Mouse (Mus musculus): ENCODE measurements around the gene Tnfrsf9. TPM values are rescaled to one million over a fixed set of nuclear protein-coding genes. Genes with fewer than 3 reads are reported as not detected.

Gene Tnfrsf9
- polyA plus RNA-seq, 1 experiment from 2014 or later = 0.13 TPM

GRCm38 (mm10) chr4:150964635-150965554, 50.5 kb downstream of the Tnfrsf9 start:
- no peak overlapping the region for H3K9ac ChIP-seq (ENCODE audit: low read depth, low read length)
- no peaks in the 10 kb centered on the region for H3K36me3 ChIP-seq (ENCODE audit: insufficient read depth, low read length)
- DNase-seq (ENCODE audit: low spot score) (peak; percentile 84), ATAC-seq (replicated peaks; ENCODE audit: low FRiP score, low read depth) (peak; percentile 44; the same call in 1 of the 2 replicates)
- TF ChIP-seq CTCF (IDR thresholded peaks at IDR 0.05; ENCODE audit: low read depth) = peak; percentile 89
- H3K27ac ChIP-seq = no peak overlapping the region
- H3K9me3 ChIP-seq (replicated peaks; ENCODE audit: low read length) = no peaks in the 10 kb centered on the region
- peak overlapping the region; percentile 3; the same call in 1 of the 2 replicates for H3K4me3 ChIP-seq (replicated peaks; ENCODE audit: low read depth, low read length)
- WGBS = 10% methylated on average over 25 of the region's 25 CpGs
- H3K27me3 ChIP-seq (ENCODE audit: insufficient read depth, low read length) = no peaks in the 10 kb centered on the region
- peak overlapping the region; percentile 43 for H3K4me2 ChIP-seq (ENCODE audit: low read length)
- H3K4me1 ChIP-seq (replicated peaks; ENCODE audit: insufficient read depth, low read length) = no peaks in the 10 kb centered on the region

GRCm38 (mm10) chr4:150965555-150965951, 51.2 kb downstream of the Tnfrsf9 start:
- no peak overlapping the region for H3K4me3 ChIP-seq (replicated peaks; ENCODE audit: low read depth, low read length)
- no peaks in the 10 kb centered on the region for H3K9me3 ChIP-seq (replicated peaks; ENCODE audit: low read length)
- WGBS = 71% methylated on average over 11 of the region's 11 CpGs
- ATAC-seq (replicated peaks; ENCODE audit: low FRiP score, low read depth) = no peak
- TF ChIP-seq CTCF (IDR thresholded peaks at IDR 0.05; ENCODE audit: low read depth) = no peak; the same call in 1 of the 2 replicates
- H3K9ac ChIP-seq (ENCODE audit: low read depth, low read length) = no peak overlapping the region
- H3K4me2 ChIP-seq (ENCODE audit: low read length) = no peak overlapping the region
- no peak for DNase-seq (ENCODE audit: low spot score)
- no peaks in the 10 kb centered on the region for H3K27me3 ChIP-seq (ENCODE audit: insufficient read depth, low read length)
- H3K36me3 ChIP-seq (ENCODE audit: insufficient read depth, low read length) = no peaks in the 10 kb centered on the region
- H3K27ac ChIP-seq = no peak overlapping the region
- no peaks in the 10 kb centered on the region for H3K4me1 ChIP-seq (replicated peaks; ENCODE audit: insufficient read depth, low read length)

GRCm38 (mm10) chr4:150966556-150966955, 52.2 kb downstream of the Tnfrsf9 start:
- Histone ChIP-seq H3K4me3 (replicated peaks; ENCODE audit: low read depth, low read length) (no peak overlapping the region), H3K9ac (ENCODE audit: low read depth, low read length) (no peak overlapping the region), H3K36me3 (ENCODE audit: insufficient read depth, low read length) (no peaks in the 10 kb centered on the region), H3K27ac (no peak overlapping the region), H3K4me2 (ENCODE audit: low read length) (no peak overlapping the region), H3K4me1 (replicated peaks; ENCODE audit: insufficient read depth, low read length) (no peaks in the 10 kb centered on the region), H3K27me3 (ENCODE audit: insufficient read depth, low read length) (no peaks in the 10 kb centered on the region), H3K9me3 (replicated peaks; ENCODE audit: low read length) (no peaks in the 10 kb centered on the region)
- no peak for ATAC-seq (replicated peaks; ENCODE audit: low FRiP score, low read depth)
- TF ChIP-seq CTCF (IDR thresholded peaks at IDR 0.05; ENCODE audit: low read depth) = peak; percentile 86
- WGBS = 13% methylated on average over 7 of the region's 7 CpGs
- peak; percentile 57 for DNase-seq (ENCODE audit: low spot score)

GRCm38 (mm10) chr4:150968956-150969355, 54.6 kb downstream of the Tnfrsf9 start:
- ATAC-seq (replicated peaks; ENCODE audit: low FRiP score, low read depth) (no peak), DNase-seq (ENCODE audit: low spot score) (no peak)
- no peak overlapping the region for H3K27ac ChIP-seq
- H3K4me1 ChIP-seq (replicated peaks; ENCODE audit: insufficient read depth, low read length) = no peaks in the 10 kb centered on the region
- no peaks in the 10 kb centered on the region for H3K9me3 ChIP-seq (replicated peaks; ENCODE audit: low read length)
- WGBS = 86% methylated on average over 8 of the region's 8 CpGs
- TF ChIP-seq CTCF (IDR thresholded peaks at IDR 0.05; ENCODE audit: low read depth) = no peak
- no peak overlapping the region for H3K9ac ChIP-seq (ENCODE audit: low read depth, low read length)
- H3K27me3 ChIP-seq (ENCODE audit: insufficient read depth, low read length) = no peaks in the 10 kb centered on the region
- H3K4me3 ChIP-seq (replicated peaks; ENCODE audit: low read depth, low read length) = no peak overlapping the region
- H3K4me2 ChIP-seq (ENCODE audit: low read length) = no peak overlapping the region
- H3K36me3 ChIP-seq (ENCODE audit: insufficient read depth, low read length) = no peaks in the 10 kb centered on the region

GRCm38 (mm10) chr4:150973264-150973663, 58.9 kb downstream of the Tnfrsf9 start:
- no peak overlapping the region for H3K9ac ChIP-seq (ENCODE audit: low read depth, low read length)

GRCm38 (mm10) chr4:150975145-150975544, 60.8 kb downstream of the Tnfrsf9 start:
- Histone ChIP-seq H3K4me3 (replicated peaks; ENCODE audit: low read depth, low read length) (no peak overlapping the region), H3K27me3 (ENCODE audit: insufficient read depth, low read length) (no peaks in the 10 kb centered on the region), H3K4me1 (replicated peaks; ENCODE audit: insufficient read depth, low read length) (no peaks in the 10 kb centered on the region), H3K4me2 (ENCODE audit: low read length) (no peak overlapping the region), H3K36me3 (ENCODE audit: insufficient read depth, low read length) (no peaks in the 10 kb centered on the region), H3K27ac (no peak overlapping the region), H3K9ac (ENCODE audit: low read depth, low read length) (no peak overlapping the region), H3K9me3 (replicated peaks; ENCODE audit: low read length) (no peaks in the 10 kb centered on the region)
- ATAC-seq (replicated peaks; ENCODE audit: low FRiP score, low read depth) = no peak; the same call in 1 of the 2 replicates
- no peak for DNase-seq (ENCODE audit: low spot score)
- WGBS = 6% methylated on average over 1 of the region's 1 CpGs
- TF ChIP-seq CTCF (IDR thresholded peaks at IDR 0.05; ENCODE audit: low read depth) = no peak

More at GRCm38 (mm10) chr4:150973264-150973663, 58.9 kb downstream of the Tnfrsf9 start:
- Histone ChIP-seq H3K9me3 (replicated peaks; ENCODE audit: low read length) (no peaks in the 10 kb centered on the region), H3K36me3 (ENCODE audit: insufficient read depth, low read length) (no peaks in the 10 kb centered on the region), H3K4me2 (ENCODE audit: low read length) (no peak overlapping the region), H3K27ac (no peak overlapping the region), H3K4me1 (replicated peaks; ENCODE audit: insufficient read depth, low read length) (no peaks in the 10 kb centered on the region), H3K4me3 (replicated peaks; ENCODE audit: low read depth, low read length) (no peak overlapping the region), H3K27me3 (ENCODE audit: insufficient read depth, low read length) (no peaks in the 10 kb centered on the region)
- 82% methylated on average over 8 of the region's 8 CpGs for WGBS
- DNase-seq (ENCODE audit: low spot score) = no peak
- no peak for TF ChIP-seq CTCF (IDR thresholded peaks at IDR 0.05; ENCODE audit: low read depth)
- ATAC-seq (replicated peaks; ENCODE audit: low FRiP score, low read depth) = no peak

Data from kidney, postnatal 0 days (tissue).